Mouse (Mus musculus) macrophage (primary cell): ENCODE results near the gene Prkab1. TPM values are rescaled to one million over a fixed set of nuclear protein-coding genes. Genes with fewer than 3 reads are reported as not detected.

Source experiments
- H3K27ac ChIP-seq: fragments of 350-480 bp; formaldehyde crosslinking; 2 replicates; pipeline ENCODE4 v1.9.0; 2021
- H3K36me3 ChIP-seq: fragments of 350-480 bp; formaldehyde crosslinking; 2 replicates; pipeline ENCODE4 v1.9.0; 2021; ENCODE audit errors: inconsistent target
- H3K4me3 ChIP-seq: fragments of 350-480 bp; formaldehyde crosslinking; 2 replicates; pipeline ENCODE4 v1.9.0; 2021; ENCODE audit errors: inconsistent target
- H3K79me2 ChIP-seq: fragments of 350-480 bp; formaldehyde crosslinking; 2 replicates; pipeline ENCODE4 v1.9.0; 2021; ENCODE audit errors: inconsistent target
- WGBS: methylation state at CpG from one replicate; pipeline ENCODE4 v1.1.7; 2026; ENCODE audit warnings: inconsistent platforms; ENCODE audit not compliant: missing documents; 5-methylcytosine and 5-hydroxymethylcytosine counted together
- polyA plus RNA-seq: library from polyadenylated mRNA; stranded (reverse); fragments of 250-400 nt; gene quantifications from 3 replicates; pipeline ENCODE4 v1.2.4, GENCODE M21; 2018; ENCODE audit warnings: inconsistent platforms
- total RNA-seq, 78 experiments: library from RNA; depleted of rRNA; stranded (reverse); fragments of 250-400 nt; gene quantifications; 1 replicate in 9 of 78; 2 replicates in 24 of 78; 3 replicates in 43 of 78; 4 replicates in 2 of 78; pipeline ENCODE4 v1.2.4; 2018; ENCODE audit warnings: inconsistent platforms in 56 of 78

The Prkab1 gene
- 10 to 100 TPM; 26.5 to 87.4 (median 55.9) TPM for total RNA-seq (2018; cell fraction: chromatin; rRNA removed)
- 10 to 100 TPM; 22.5 to 38.7 (median 30.9) TPM for total RNA-seq (2018; cell fraction: cytosol; rRNA removed)
- total RNA-seq (2018; cell fraction: nucleus; rRNA removed), result 10 to 100 TPM; 31.8 to 67.9 (median 41.8) TPM
- 28.3 to 36.5 TPM (median 36.2 TPM) in 3 replicates for polyA plus RNA-seq

DNA sequence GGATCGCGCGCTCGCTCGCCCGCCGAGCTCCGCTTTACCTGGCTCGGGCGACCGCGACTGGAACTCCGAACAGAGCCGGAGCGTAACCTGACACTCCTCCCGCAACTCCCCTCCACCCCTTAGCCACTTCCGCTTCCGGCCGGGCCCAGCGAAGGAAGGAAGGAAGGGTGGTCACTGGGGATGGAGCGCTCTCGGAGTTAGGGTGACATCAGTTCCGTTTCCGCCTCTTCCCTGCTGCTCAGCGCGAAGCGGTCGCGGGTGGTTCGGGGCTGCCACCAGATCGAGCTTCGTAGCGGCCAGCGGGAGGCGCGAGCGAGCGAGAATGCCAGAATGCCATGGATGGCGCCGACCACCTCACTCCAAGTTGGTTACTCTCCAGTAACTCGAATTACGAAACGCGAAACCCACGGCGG, at the start of gene Prkab1:
Gene Prkab1 (minus strand): TSS at position 182 of the 413 bp plus-strand sequence.
- Histone ChIP-seq H3K36me3 (peaks cover 24% of the 10 kb centered on the region), H3K79me2 (peaks cover 29% of the 10 kb centered on the region), H3K4me3 (peak within 1 kb of the TSS; percentile 85), H3K27ac (peak within 1 kb of the TSS; percentile 76)
- 2% methylated on average over 46 of the region's 46 CpGs for WGBS

DNA sequence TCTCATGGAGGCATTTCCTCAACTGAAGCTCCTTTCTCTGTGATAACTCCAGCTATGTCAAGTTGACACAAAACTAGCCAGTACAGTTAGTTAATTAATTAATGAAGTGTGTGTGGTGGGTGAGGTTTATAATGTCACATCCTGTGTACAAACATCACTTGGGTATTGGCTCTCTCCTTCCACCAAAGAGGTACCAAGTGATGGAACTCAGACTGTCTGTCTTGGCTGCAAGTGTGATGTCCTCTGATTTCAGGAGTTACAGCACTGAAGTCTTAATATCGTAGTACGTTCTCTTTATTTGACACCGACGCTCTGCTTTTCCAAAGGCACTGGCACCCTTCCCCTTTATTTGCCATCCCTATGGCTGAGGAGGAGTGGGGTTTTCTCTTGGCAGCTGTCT, 45.3 kb upstream of the Prkab1 start:
- 94% methylated on average over 4 of the region's 4 CpGs for WGBS
- H3K79me2 ChIP-seq, result no peaks in the 10 kb centered on the region
- H3K4me3 ChIP-seq, result no peak overlapping the region
- H3K27ac ChIP-seq, result no peak overlapping the region
- H3K36me3 ChIP-seq, result no peaks in the 10 kb centered on the region

DNA sequence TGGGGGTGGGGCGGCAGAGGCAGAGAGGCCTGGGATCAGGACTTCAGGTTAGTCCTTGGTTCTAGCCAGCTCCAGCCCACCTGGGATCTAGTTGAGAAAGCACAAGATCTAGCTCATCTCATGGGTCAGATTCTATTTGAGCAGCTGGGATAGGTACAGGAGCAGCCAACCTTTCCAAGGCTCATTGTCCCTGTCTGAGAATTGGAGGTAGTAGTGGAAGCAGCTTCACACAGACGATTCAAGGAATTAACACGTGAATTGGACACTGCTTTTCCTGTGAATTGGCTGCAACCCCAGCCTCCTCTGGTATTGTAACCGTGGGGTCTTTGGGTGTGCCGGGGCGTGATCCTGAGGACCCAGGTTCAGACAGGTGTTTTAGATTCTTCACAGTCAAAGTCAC, 28.5 kb upstream of the Prkab1 start:
- Histone ChIP-seq H3K36me3 (no peaks in the 10 kb centered on the region), H3K79me2 (no peaks in the 10 kb centered on the region), H3K4me3 (no peak overlapping the region), H3K27ac (no peak overlapping the region)
- WGBS, result 83% methylated on average over 6 of the region's 6 CpGs

DNA sequence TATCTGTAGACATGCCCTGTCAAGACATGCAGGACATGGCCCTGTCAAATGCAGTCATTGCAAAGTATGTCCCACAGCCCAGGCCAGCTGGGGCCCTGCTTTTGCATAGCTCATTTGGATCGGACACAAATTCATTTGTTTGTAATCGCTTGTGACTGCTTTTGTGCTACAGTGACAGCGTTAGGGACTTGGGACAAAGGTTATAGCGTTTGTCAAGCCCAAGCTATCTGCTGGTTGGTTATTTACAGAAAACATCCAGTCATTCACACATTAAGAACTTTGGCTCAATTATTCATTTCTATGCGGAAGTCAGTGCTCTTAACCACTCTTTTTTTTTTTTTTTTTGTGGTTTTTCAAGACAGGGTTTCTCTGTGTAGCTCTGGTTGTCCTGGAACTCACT, 27.9 kb upstream of the Prkab1 start:
- Histone ChIP-seq H3K36me3 (no peaks in the 10 kb centered on the region), H3K27ac (no peak overlapping the region), H3K79me2 (no peaks in the 10 kb centered on the region), H3K4me3 (no peak overlapping the region)
- WGBS, result 53% methylated on average over 5 of the region's 5 CpGs

DNA sequence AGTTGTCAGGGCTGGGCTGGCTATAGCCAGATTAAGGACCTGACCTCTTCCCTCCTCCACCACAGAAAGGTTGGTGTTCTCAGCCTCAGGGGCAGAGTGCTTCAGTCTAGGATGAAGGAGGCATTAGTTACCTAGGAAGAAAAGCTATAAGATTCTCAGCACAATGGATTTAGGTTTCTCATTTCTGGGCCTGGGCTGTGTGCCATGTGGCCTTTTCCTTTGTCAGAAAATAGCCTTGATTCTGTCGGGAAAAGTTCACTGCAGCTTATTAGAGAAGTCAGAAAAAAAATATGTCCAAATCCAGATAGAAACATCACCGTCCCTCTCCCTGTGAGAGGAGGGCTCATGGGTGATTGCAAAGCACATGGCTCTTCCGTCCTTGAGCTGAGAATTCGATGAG, 25.5 kb upstream of the Prkab1 start:
- WGBS, result 78% methylated on average over 4 of the region's 4 CpGs

DNA sequence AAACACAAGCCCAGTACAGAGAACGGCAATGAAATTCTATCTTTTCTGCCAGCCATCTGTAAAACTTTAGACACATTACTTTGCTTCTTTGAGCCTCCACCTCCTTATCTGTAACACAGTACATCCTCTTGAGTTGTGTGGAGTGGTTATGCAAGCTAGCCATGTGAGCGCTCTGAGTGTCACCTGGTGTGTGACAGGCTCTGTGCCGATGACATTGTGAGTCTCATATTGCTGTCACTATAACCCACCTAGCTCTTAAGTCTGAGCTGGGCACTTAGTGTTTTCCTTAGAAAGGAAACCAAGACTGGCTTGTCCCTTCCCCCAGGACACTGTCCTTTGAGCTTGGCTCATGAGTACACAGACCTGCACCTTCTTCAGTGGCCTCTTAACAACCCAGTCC, 24.0 kb upstream of the Prkab1 start:
- no peak overlapping the region for H3K4me3 ChIP-seq
- H3K36me3 ChIP-seq, result no peaks in the 10 kb centered on the region
- WGBS, result 83% methylated on average over 3 of the region's 3 CpGs
- no peaks in the 10 kb centered on the region for H3K79me2 ChIP-seq
- no peak overlapping the region for H3K27ac ChIP-seq

More for the DNA sequence above, 25.5 kb upstream of the Prkab1 start:
- no peak overlapping the region for H3K4me3 ChIP-seq
- H3K79me2 ChIP-seq, result no peaks in the 10 kb centered on the region
- no peaks in the 10 kb centered on the region for H3K36me3 ChIP-seq
- H3K27ac ChIP-seq, result no peak overlapping the region

DNA sequence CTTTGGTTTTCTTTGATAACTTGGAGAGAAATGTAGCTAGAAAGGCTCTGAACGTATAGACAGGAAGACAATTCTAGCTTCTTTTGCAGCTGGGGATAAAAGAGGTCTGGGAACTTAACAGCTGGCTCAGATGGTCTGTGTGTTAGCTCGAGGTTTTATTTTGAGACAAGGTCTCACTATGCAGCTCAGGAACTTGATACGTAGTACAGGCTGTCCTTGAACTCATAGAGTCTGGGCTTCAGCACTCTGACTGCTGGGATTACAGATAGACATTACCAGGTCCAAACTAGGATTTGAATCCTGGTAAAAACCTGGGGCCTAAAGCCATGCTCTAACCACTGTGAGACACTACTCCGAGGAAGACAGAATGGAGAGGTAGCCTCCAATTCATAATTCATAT, 21.9 kb upstream of the Prkab1 start:
- H3K4me3 ChIP-seq, result no peak overlapping the region
- 77% methylated on average over 4 of the region's 4 CpGs for WGBS
- no peaks in the 10 kb centered on the region for H3K79me2 ChIP-seq

DNA sequence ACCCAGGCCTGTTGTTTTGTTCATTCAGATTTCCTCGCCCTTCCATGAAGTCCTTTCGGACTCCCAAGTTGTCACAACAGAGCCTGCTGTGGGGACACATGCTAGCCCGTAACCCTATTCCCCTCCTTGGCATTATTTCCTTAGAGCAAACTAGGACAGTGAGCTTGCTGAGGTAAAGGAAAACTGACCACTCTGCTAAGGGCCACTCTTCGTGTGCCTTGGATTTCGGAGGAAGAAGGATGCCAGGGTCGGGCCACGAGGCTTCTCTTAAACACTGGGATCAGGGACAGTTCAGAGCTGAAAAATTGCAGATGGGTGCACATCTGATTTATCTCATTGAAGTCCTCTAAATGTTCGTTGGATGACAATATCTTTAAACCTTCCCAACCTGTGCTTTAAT, 21.3 kb upstream of the Prkab1 start:
- Histone ChIP-seq H3K79me2 (no peaks in the 10 kb centered on the region), H3K4me3 (no peak overlapping the region), H3K27ac (no peak overlapping the region), H3K36me3 (no peaks in the 10 kb centered on the region)
- 91% methylated on average over 8 of the region's 8 CpGs for WGBS

More for the DNA sequence above, 21.9 kb upstream of the Prkab1 start:
- H3K36me3 ChIP-seq, result no peaks in the 10 kb centered on the region
- H3K27ac ChIP-seq, result no peak overlapping the region

DNA sequence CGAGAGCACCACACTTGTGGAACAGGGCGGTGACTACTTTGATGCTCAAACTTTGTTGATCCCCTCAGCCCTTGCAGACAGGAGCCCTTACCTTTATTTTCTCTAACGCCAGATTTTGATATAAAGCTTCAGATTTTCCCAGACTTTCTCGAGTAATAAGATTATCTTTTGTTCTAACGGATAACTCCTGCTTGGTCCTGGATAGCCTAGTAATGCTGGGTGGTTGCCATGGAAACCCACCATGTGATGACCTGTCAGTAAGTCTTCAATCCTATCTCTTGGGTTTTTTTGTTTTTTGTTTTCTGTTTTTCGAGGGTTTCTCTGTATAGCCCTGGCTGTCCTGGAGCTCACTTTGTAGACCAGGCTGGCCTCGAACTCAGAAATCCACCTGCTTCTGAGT, 17.9 kb upstream of the Prkab1 start:
- Histone ChIP-seq H3K79me2 (no peaks in the 10 kb centered on the region), H3K27ac (no peak overlapping the region), H3K36me3 (no peaks in the 10 kb centered on the region), H3K4me3 (no peak overlapping the region)
- WGBS, result 91% methylated on average over 7 of the region's 7 CpGs

DNA sequence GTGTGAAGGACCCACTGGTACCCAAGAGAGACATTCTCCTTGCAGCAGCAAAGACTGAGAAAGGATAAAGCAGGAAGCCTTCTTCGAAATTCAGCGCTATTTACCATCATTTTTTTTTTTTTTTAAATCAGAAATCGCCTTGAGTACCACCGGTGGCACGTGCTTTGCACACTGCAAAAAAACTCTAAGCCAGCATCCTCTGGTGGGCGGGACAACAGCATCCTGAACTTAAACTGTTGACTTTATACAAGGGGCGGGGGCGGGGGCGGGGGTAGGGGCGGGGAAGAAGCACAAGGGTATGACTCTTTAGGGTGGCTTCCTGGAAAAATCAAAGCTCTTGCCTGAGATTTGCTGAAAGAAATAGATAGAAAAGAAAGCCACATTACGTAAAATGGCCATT, 15.4 kb upstream of the Prkab1 start:
- Histone ChIP-seq H3K79me2 (no peaks in the 10 kb centered on the region), H3K27ac (no peak overlapping the region), H3K4me3 (no peak overlapping the region), H3K36me3 (no peaks in the 10 kb centered on the region)
- 26% methylated on average over 11 of the region's 11 CpGs for WGBS

DNA sequence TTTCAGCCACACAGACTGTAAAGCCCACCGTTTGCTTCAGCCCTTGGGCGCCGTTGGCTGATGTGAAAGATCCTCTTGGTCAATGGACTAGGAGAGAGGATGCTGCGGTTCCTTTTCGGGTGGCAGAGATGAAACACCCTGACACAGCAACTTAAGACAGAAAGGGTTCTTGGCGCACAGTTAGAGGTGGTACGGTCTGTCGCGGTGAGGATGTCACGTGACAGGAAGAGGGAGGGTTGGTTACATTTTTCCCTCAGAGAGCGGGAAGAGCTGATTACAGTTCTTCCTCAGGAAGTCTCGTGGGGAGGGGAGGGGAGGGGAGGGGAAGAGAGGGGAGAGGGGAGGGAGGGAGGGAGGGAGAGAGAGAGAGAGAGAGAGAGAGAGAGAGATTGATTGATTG, 13.4 kb upstream of the Prkab1 start:
- 65% methylated on average over 10 of the region's 12 CpGs for WGBS
- Histone ChIP-seq H3K27ac (no peak overlapping the region), H3K36me3 (no peaks in the 10 kb centered on the region), H3K79me2 (no peaks in the 10 kb centered on the region), H3K4me3 (no peak overlapping the region)

DNA sequence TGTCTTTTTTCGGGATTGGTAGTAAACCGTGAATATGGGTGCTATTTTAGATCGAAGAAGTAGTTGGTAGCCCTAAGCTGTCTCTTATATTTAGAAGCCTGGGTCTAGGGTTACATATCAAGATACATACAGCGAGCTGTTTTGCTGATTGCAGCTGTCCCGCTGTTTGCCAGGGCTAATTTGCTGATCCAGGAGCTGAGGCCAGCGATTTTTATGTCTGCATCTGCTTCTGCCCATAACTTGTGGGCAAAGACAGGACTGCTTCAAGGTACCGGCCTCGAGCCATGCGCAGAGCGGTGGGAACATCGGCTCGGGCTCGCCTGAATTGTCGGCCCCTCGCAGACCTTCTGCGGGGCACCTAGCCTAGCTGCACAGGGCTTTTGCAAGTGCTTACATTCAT, 12.2 kb upstream of the Prkab1 start:
- Histone ChIP-seq H3K4me3 (no peak overlapping the region), H3K36me3 (no peaks in the 10 kb centered on the region), H3K79me2 (no peaks in the 10 kb centered on the region), H3K27ac (no peak overlapping the region)
- WGBS, result 90% methylated on average over 16 of the region's 16 CpGs

DNA sequence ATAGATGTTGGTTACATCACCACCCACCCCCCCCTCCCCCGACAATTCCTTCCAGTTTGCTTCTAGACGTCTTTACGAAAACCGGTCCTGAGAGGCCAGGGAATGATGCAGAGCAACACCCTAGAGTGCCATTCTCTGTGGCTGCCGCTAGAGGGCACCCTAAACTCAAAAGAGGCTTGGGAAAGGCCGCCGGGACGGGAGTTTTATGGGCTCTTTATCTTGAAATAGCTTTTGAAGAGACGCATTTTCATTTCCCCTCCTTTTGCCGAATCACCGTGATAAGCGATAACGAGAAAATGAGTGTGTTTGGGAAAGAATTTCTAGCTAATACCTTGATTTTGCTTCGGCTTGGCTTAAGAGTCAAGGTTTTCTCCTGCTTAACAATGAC, 6.9 kb upstream of the Prkab1 start:
- no peak overlapping the region for H3K27ac ChIP-seq
- 2% methylated on average over 14 of the region's 14 CpGs for WGBS
- H3K79me2 ChIP-seq, result no peaks in the 10 kb centered on the region
- H3K4me3 ChIP-seq, result no peak overlapping the region
- no peaks in the 10 kb centered on the region for H3K36me3 ChIP-seq

DNA sequence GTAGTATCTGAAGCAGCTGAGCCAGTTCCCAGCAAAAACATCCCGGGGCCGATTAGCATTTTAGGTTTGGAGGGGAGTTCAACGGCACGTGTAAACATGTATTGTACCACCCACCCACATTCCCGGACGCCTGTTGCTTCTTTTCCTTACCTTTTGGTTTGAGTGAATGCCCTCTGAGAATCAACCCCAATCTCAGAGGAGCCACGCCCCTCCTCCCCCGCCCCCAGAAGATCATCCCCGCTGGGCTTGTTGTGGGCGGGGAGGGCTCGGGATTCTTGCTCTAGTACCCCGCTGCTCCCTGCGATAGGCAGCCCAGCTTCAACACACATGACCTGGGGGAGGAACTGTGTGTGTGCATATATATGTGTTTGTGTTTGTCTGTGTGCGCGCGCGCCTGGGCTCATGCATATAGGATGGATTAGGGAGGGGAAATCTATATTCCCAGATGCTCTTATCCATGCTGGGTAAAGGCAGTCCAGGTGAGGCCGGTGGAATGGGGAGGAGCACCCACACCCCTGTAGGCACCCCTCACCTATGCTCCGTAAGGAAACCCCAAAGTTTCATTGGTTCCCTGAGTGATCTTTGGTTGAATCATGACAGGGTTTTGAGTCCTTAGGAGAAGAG, 6.4 kb upstream of the Prkab1 start:
- Histone ChIP-seq H3K4me3 (no peak overlapping the region), H3K79me2 (no peaks in the 10 kb centered on the region), H3K27ac (no peak overlapping the region), H3K36me3 (no peaks in the 10 kb centered on the region)
- 55% methylated on average over 19 of the region's 19 CpGs for WGBS

DNA sequence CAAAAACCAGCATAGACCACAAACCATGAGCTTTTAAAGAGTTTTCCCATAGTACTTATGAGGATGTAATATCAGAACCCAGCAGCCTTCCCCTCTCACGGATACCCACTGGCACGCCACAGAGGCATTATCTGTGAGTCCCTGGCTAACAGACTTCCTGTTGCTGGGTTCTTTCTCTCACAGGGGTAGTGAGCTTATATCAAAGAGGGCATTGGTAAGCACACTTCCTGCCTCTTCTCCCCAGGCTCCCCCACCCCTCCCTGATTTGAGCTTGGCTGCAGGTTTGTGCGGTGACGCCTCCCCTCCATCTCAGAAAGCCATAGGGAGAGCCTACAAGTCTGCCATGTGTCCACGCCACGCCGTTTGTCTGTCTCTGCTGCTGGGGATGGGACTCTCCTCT, 4.8 kb upstream of the Prkab1 start:
- Histone ChIP-seq H3K4me3 (no peak overlapping the region), H3K36me3 (no peaks in the 10 kb centered on the region), H3K27ac (no peak overlapping the region), H3K79me2 (no peaks in the 10 kb centered on the region)
- WGBS, result 33% methylated on average over 7 of the region's 7 CpGs

DNA sequence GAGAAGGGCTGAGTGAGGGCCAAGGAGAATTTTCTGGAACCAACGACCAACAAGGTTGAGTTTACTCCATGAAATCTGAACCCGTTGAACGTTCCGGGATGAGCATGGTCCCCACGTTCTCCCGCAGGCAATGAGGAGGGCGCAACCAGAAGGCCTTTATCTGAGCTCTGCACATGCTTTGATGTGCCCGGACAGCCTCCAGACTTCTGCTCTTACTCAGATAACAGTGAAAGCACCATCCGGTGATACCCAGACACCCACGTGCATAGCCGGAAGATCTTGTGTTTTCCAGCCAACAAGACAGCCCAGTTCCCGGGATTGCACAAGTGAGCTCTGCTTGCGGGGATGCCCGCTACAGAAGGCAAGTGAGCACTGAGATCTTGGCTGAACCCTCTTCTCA, 2.3 kb upstream of the Prkab1 start:
- no peak overlapping the region for H3K4me3 ChIP-seq
- no peak overlapping the region for H3K27ac ChIP-seq
- H3K36me3 ChIP-seq, result peaks cover 4% of the 10 kb centered on the region; the same call in 1 of the 2 replicates
- H3K79me2 ChIP-seq, result peaks cover 24% of the 10 kb centered on the region
- WGBS, result 88% methylated on average over 14 of the region's 14 CpGs
